Mouse (Mus musculus) MEL-GATA-1-ER (cell line): ENCODE measurements around the gene Trub1.

Experiments
- DNase-seq: peaks from one replicate; pipeline ENCODE4 v3.0.0-alpha.2; 2012; ENCODE audit warnings: low read depth; ENCODE audit errors: extremely low read depth

The Trub1 gene

GRCm38 (mm10) chr19:57441501-57441900 is 11.2 kb upstream of the Trub1 start:
- no peak for DNase-seq

DNA sequence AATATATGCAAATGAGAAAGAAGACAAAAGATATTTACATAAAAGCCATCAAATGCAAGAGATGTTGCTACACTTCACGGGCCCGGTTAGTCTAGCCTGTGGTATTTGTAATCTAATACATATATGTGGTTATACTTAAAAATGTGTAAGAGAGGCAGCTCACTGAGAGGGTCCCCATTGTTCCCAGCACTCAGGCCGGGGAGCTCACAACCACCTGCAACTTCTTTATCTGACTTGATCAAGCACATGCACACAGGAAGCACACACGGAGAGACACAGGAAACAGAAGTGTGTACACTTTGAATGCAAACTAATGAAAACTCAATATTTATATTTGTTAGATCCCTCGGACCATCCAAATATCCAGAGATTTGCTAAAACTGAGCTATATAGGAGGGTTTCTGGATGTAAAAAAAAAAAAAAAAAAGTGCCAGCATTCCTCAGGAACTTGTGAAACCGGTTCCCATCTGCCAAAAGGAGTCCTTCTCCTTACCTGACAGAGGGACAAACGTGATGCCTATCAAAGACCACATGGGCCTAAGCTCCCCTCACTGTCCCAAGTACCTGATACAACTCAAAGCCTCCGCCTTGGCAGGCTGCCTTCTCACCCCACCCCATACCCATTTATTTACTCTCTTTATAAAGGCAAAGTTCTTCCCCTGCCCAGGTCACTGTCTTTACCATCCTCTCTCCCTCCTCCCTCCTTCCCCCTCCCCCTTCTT is 9.6 kb upstream of the Trub1 start:
- DNase-seq: no peak

DNA sequence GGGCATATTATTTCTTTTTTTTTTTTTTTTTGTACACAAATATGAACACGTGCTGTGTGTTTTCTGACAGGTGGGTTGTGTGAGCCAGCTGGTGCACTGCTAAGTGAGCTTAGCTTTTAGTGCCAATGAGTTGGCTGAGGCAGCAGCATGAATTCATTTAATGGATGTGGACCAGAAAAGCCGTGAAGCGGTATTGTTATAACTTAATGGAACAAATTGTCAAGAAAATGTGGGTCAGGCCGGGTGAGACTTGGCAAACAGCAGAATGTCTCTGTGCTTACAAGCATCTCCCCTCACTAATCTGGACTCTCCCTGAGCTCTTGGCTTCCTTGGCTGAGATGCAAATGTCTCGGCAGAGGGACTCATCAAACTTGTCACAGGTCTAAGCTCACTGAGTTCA is 7.7 kb upstream of the Trub1 start:
- no peak for DNase-seq

DNA sequence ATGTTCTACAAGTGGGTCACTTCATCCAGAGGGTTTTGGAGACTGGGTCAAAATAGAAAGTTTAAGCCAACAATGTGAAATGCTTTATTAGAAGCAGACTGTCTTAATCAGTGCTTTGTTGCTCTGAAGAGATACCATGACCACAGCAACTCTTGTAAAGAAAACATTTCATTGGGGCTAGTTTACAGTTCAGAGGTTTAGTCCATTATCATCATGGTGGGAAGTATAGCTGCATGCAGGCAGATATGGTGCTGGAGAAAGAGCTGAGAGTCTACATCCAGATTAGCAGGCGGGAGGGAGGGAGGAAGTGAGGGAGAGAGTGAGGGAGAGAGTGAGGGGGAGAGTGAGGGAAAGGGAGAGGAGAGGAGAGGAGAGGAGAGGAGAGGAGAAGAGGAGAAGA is 1.9 kb upstream of the Trub1 start:
- peak; percentile 16 for DNase-seq

DNA sequence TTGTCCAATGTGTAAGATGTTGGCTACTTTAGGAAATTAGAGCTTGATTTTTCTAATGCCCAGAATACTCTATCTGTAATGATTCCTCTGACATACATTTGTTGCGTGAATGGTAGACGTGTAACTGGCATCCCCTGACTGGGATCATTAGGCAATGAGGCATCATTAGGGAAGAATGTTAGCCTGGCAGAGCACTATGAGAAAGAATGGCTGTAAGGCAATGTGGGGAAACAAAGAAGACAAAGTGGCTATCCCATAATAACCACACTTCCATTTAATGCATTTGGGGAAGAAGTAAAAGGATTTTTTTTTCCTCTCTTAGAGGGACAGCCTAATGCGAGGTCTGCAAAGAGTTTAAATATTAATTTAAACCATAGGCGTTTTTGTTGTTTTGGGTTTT is 950 bp upstream of the Trub1 start:
- no peak for DNase-seq

DNA sequence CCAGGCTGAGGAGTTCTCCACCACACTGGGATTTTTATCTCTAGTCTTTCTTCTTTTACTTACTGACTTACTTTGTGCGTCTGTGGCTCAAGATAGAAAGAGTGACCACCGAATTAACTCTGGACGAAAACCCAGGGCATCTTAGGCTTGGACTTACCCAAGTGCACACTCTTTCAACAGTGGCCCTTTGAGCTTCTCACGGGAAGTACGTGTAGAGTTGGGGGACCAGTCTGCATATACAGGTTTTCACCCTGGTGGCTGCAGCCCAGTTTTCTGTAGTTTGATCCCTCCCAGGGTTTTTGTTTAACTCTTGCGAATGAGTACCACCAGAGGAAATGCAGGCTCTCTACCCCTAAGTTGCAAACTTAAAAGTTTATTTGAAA is 497 bp downstream of the Trub1 start:
- DNase-seq: peak; percentile 61

GRCm38 (mm10) chr19:57455286-57455960 is 2.7 kb downstream of the Trub1 start:
- DNase-seq: no peak

DNA sequence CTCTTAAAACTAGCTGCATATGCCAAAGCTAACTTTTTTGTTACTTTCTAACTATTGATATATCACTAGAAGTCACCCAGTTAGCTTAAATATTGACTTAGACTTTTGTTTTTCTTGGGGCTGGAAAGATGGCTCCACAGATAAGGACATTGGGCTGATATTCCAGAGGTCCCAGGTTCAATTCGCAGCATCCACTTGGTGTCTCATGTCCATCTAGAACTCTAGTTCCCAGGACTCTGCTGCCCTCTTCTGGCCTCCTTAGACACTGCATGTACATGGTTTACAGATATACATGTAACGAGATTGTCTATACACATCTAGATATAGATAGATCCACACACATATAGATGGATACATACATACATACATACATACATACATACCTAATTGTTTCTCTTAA is 4.4 kb downstream of the Trub1 start:
- DNase-seq: peak; percentile 60

GRCm38 (mm10) chr19:57463741-57464140 is 11.0 kb downstream of the Trub1 start:
- no peak for DNase-seq

GRCm38 (mm10) chr19:57465742-57466141 is 13.0 kb downstream of the Trub1 start:
- DNase-seq: no peak

- DNase-seq: no peak
These were observed 18.3 kb downstream of the Trub1 start for GRCm38 (mm10) chr19:57471033-57471432.

- DNase-seq: no peak
These were observed 19.5 kb downstream of the Trub1 start for GRCm38 (mm10) chr19:57472169-57472568.

GRCm38 (mm10) chr19:57473301-57473700 is 20.6 kb downstream of the Trub1 start:
- no peak for DNase-seq

DNA sequence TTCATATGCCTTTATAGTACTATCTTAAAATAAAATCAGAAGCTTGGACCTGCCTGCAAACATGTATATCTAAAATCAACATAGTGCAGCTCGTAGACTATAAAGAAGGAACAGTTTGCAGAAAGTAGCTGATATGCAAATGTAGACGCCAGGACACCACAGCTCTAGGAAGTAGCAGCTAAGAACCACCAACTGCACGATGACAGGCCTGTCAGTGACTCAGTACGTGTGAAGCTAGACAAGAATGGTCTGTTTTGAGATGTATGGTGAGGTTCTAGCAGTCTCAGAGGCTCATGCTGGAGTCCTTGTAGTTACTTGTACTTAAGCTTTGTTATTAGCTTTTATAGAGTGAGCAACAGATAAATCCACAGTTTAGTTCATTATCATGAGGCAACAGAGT is 22.6 kb downstream of the Trub1 start:
- DNase-seq: peak; percentile 52

DNA sequence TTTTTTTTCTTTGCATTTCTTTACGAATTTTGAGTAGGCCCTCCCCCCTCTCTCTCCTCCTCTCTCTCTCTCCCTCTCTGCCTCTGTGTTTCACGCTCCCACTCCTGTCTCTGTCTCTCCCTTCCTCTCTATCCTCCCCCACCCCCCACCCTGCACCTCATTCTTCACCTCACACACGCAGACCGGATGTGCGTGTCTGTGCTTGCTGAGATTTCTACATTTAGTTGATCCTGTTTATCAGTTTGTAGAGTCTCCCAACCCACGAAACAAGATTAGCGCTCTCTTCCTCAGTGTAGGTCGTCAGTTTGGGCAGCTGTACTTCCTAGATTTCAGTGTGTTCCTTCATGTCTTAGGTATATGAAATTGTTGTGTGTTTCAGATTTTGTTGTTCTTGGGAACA is 24.6 kb downstream of the Trub1 start:
- DNase-seq: no peak

DNA sequence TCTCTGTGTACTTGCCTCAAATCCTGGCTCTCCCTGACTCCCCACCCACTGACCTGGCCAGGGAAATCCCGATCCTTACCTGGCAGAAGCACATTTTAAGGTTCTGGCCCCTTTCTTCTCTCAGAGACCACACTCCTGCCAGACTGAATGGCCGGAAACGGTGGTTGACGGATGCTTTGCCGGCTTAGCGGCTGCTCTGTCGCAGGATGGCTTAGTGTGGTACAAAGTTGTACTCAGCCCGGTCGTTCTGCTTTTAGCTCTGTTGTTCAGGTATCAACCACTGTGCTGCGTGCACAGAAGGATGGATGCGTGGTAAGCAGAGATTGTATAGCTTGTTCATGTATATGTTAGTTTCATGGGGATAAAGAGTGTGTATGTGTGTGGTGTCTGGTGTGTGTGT is 25.3 kb downstream of the Trub1 start:
- DNase-seq: no peak

DNA sequence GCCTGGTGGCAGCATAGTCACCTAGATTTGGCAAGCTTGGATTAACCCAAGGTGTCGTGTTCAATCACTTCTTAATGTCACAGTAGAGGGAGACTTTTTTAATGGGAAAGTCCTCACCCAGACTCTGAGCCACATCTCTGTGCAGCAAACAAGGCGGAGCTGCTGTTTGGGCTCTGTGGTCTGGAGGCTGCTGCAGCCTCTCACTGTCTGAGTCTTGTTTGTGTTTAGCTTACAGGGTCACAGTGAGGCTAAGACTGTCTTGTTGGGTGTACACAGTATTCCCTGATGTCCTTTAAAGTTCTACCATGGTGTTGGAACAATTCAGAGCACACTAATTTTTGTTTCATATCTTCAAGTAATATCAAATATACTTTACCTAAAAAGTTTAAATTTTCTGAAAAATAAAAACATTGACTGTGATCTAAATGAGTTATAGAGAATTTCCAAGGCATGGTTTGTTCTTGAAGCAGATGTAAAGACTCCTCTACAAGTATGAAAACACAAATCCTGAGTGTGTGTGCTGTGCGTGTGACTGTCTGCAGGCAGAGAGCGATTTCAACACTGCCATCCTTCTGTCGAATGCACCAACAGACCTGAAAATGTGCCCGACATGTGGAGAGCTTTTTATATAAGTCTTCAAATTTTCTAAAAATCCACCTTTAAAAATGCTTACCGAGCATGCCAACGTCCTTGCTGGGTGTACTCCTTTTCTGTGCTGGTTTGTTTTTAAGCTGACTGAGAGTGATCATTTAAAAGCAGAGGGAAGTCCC is 27.4 kb downstream of the Trub1 start:
- DNase-seq: no peak

- DNase-seq: no peak
These were observed 29.1 kb downstream of the Trub1 start for GRCm38 (mm10) chr19:57481743-57482259.

DNA sequence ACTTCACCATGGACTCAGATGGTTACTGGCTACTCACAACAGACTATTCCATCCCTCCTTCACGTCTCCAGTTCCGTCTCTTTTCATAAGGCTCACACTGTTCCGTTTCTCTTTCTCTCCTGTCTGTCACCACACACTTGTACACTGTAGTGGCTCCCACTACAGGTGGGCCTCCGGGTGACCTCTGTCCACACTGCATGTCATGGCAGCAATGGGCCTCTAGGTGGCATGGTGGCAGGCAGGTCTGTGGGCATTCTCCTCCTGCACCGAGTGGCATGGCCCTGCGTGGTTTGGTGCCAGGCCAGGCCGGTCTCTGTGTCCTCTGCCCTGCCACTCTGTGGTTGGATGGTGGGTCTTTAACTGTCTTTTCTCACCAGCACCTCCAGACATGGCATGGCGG is 30.1 kb downstream of the Trub1 start:
- DNase-seq: peak; percentile 8

- no peak for DNase-seq
These were observed 34.4 kb downstream of the Trub1 start for GRCm38 (mm10) chr19:57487051-57487658.

DNA sequence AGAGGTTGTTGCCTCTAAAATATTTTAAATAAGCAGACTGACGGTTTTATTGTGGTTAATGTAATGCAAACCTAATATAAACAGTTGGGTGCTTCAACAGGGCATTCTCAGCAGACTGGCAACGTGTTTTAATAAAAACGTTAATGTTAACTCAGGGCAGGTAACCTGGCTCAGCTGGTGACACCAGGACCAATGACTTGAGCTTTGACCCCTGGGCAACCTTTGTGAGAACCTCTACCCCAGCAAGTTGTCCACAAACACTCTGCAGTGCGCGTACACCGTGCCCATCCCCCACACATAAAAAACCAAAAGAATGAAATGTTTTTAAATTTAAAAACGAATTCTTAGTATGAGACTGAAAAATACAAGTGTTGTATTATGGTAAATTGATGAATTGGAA is 36.8 kb downstream of the Trub1 start:
- DNase-seq: no peak

DNA sequence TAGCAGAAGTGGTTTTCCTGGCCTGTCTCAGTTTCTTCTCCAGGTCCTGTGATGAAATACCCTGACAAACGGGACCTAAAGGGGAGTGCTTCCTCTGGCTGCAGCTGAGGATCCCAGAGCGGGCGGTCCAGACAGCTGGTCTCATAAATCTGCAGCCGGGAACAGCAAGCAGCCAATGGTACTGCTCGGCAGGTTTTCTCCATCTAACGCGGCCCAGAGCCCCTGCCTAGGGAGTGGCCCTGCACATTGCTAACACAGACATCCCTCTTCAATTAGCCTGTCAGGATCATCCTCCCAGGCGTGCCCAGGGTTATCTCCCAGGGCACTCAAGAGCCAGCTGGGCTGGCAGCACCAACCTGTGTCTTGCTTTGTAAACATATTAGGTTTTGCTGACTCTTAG is 38.3 kb downstream of the Trub1 start:
- no peak for DNase-seq
